Mouse (Mus musculus) lung, postnatal 0 days (tissue): Measurements from ENCODE around the gene Hes7. TPM values are rescaled to one million over a fixed set of nuclear protein-coding genes. Genes with fewer than 3 reads are reported as not detected.

Experiments used
- ATAC-seq: fragments of 200-750 bp; cut with Nextera tagmentation; 2 replicates; pipeline ENCODE4 v1.8.0; 2017; ENCODE audit warnings: moderate library complexity
- DNase-seq: peaks from one replicate; pipeline ENCODE4 v3.0.0-alpha.2; 2016; ENCODE audit warnings: low spot score
- H3K27ac ChIP-seq: fragments of 300-500 bp; sonication (generic); 2 replicates; pipeline ENCODE4 v1.5.1; 2014; ENCODE audit warnings: antibody characterized with exemption, mild to moderate bottlenecking, low read length, mixed read lengths
- H3K27me3 ChIP-seq: fragments of 300-500 bp; sonication (generic); replicated peaks from 2 replicates; pipeline ENCODE4 v1.6.1; 2014; ENCODE audit warnings: low read length, mixed read lengths; ENCODE audit not compliant: insufficient read depth
- H3K36me3 ChIP-seq: fragments of 300-500 bp; sonication (generic); 2 replicates; pipeline ENCODE4 v1.6.1; 2014; ENCODE audit warnings: low read length, mixed read lengths; ENCODE audit not compliant: insufficient read depth
- H3K4me1 ChIP-seq: fragments of 300-500 bp; sonication (generic); 2 replicates; pipeline ENCODE4 v1.6.1; 2014; ENCODE audit warnings: antibody characterized with exemption, low read depth, low read length, mixed read lengths; ENCODE audit not compliant: insufficient read depth
- H3K4me2 ChIP-seq: fragments of 300-500 bp; sonication (generic); replicated peaks from 2 replicates; pipeline ENCODE4 v1.6.1; 2014; ENCODE audit warnings: low read depth, mild to moderate bottlenecking, low read length, moderate library complexity, mixed read lengths
- H3K4me3 ChIP-seq: fragments of 300-500 bp; sonication (generic); 2 replicates; pipeline ENCODE4 v1.5.1; 2014; ENCODE audit warnings: low read depth, low read length
- H3K9ac ChIP-seq: fragments of 300-500 bp; sonication (generic); replicated peaks from 2 replicates; pipeline ENCODE4 v1.6.1; 2014; ENCODE audit warnings: low read depth, mild to moderate bottlenecking
- H3K9me3 ChIP-seq: fragments of 300-500 bp; sonication (generic); 2 replicates; pipeline ENCODE4 v1.6.1; 2016; ENCODE audit warnings: low read length, mixed read lengths
- CTCF ChIP-seq: IDR thresholded peaks from 2 replicates; pipeline ENCODE4 v1.5.1; 2016; ENCODE audit warnings: antibody characterized with exemption, mild to moderate bottlenecking
- EP300 ChIP-seq: IDR thresholded peaks from 2 replicates; pipeline ENCODE4 v1.6.1; 2016; ENCODE audit warnings: antibody characterized with exemption, mild to moderate bottlenecking, control low read depth
- WGBS: fragments of 180-500 bp; shearing (Covaris S2); extraction: QIAGEN DNeasy Blood & Tissue Kit; methylation state at CpG from one replicate; pipeline ENCODE4 v1.1.7; 2014; 5-methylcytosine and 5-hydroxymethylcytosine counted together
- polyA plus RNA-seq: library from polyadenylated mRNA; unstranded; fragments of >200 nt; fragmentation: Nextera tagmentation; extraction: Ambion mirVana; gene quantifications from 2 replicates; pipeline ENCODE4 v1.2.1, GENCODE M21; 2015

Gene Hes7
- polyA plus RNA-seq, 1 experiment from 2014 or later = 0.49 TPM

DNA sequence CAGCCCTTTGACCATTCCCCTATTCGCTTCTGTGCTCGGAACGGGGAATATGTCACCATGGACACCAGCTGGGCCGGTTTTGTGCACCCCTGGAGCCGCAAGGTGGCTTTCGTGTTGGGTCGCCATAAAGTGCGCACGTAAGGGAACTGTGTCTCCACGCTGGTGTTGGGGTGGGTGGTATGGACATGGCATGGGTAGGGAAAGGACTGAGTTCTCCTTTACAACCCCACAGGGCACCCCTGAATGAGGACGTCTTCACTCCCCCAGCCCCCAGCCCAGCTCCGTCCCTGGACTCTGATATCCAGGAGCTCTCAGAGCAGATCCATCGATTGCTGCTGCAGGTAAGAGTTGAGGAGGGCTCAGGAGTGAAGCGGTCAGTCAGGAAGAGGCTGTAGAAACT lies 17.1 kb upstream of the Hes7 start:
- TF ChIP-seq CTCF (no peak), EP300 (no peak)
- Histone ChIP-seq H3K4me1 (peaks cover 11% of the 10 kb centered on the region), H3K9ac (no peak overlapping the region), H3K9me3 (no peaks in the 10 kb centered on the region), H3K4me2 (no peak overlapping the region), H3K4me3 (no peak overlapping the region), H3K36me3 (peaks cover 77% of the 10 kb centered on the region), H3K27me3 (no peaks in the 10 kb centered on the region), H3K27ac (no peak overlapping the region)
- DNase-seq (no peak), ATAC-seq (no peak)
- 95% methylated on average over 14 of the region's 14 CpGs for WGBS

- H3K4me2 ChIP-seq = no peak overlapping the region
- DNase-seq (no peak), ATAC-seq (no peak)
- H3K4me3 ChIP-seq = no peak overlapping the region
- no peaks in the 10 kb centered on the region for H3K9me3 ChIP-seq
- H3K9ac ChIP-seq = no peak overlapping the region
- WGBS = 91% methylated on average over 15 of the region's 15 CpGs
- peaks cover 84% of the 10 kb centered on the region for H3K36me3 ChIP-seq
- TF ChIP-seq EP300 (no peak), CTCF (no peak)
- H3K27me3 ChIP-seq = no peaks in the 10 kb centered on the region
- H3K27ac ChIP-seq = no peak overlapping the region
- peaks cover 7% of the 10 kb centered on the region for H3K4me1 ChIP-seq
Observed at GRCm38 (mm10) chr11:69103531-69104435, 16.4 kb upstream of the Hes7 start.

DNA sequence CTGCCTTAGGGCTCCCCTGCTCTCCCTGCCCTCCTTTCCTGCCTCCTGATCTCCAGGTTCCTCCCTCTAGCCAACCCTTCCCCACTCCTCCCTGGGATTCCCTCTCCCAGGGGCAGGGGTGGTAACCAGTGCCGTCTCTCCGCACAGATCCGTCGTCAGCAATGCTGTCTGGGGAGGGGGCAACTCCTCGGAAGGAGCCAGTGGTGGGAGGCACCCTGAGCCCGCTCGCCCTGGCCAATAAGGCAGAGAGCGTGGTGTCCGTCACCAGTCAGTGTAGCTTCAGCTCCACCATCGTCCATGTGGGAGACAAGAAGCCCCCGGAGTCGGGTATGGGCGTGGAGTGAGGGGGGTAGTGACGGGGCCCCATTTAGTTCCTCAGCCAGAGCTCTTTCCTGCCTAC lies 15.7 kb upstream of the Hes7 start:
- H3K4me3 ChIP-seq = no peak overlapping the region
- H3K9ac ChIP-seq = no peak overlapping the region
- H3K27me3 ChIP-seq = no peaks in the 10 kb centered on the region
- DNase-seq (no peak), ATAC-seq (no peak)
- H3K4me1 ChIP-seq = peaks cover 7% of the 10 kb centered on the region
- peaks cover 91% of the 10 kb centered on the region for H3K36me3 ChIP-seq
- 86% methylated on average over 14 of the region's 14 CpGs for WGBS
- H3K4me2 ChIP-seq = no peak overlapping the region
- H3K9me3 ChIP-seq = no peaks in the 10 kb centered on the region
- no peak for TF ChIP-seq CTCF
- TF ChIP-seq EP300 = no peak
- H3K27ac ChIP-seq = no peak overlapping the region

DNA sequence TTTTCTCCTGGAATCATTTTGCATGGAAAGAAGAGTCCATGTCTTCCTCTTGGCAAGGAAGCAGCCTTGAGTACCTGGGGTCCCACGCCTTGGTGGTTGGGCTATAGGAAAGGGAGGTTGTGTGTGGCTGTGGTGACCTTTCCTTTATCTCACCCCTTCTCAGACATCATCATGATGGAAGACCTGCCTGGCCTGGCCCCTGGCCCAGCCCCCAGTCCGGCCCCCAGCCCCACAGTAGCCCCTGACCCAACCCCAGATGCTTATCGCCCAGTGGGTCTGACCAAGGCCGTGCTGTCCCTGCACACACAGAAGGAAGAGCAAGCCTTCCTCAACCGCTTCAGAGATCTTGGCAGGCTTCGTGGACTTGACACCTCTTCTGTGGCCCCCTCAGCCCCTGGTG lies 15.0 kb upstream of the Hes7 start:
- Histone ChIP-seq H3K9me3 (no peaks in the 10 kb centered on the region), H3K4me3 (no peak overlapping the region), H3K27ac (no peak overlapping the region), H3K4me2 (no peak overlapping the region), H3K27me3 (no peaks in the 10 kb centered on the region), H3K9ac (no peak overlapping the region), H3K36me3 (peaks cover 94% of the 10 kb centered on the region), H3K4me1 (peaks cover 4% of the 10 kb centered on the region)
- no peak for DNase-seq
- no peak for ATAC-seq
- WGBS = 82% methylated on average over 6 of the region's 6 CpGs
- no peak for TF ChIP-seq CTCF
- TF ChIP-seq EP300 = no peak

DNA sequence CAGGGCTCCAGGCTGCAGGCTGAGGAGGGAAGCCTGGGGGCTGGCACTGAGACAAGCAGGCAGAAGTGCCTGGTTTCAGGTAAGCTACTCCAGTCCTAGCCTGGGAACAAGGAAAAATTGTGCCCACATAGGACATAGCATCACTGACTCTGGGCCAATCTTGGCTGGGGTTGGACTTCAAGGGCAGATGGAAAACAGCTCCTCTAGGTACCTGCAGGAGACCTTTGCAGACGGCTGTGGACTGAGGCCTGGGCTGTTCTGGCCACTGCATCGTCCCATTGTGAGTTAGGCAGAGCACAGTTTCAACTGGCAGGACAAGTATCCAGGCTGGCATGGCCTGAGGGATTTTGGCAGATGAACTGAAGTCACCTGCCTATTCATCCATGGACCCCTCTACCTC lies 14.4 kb upstream of the Hes7 start:
- no peak for ATAC-seq
- Histone ChIP-seq H3K9ac (no peak overlapping the region), H3K27me3 (no peaks in the 10 kb centered on the region), H3K27ac (no peak overlapping the region), H3K4me3 (no peak overlapping the region), H3K4me2 (no peak overlapping the region), H3K36me3 (peaks cover 89% of the 10 kb centered on the region), H3K4me1 (no peaks in the 10 kb centered on the region), H3K9me3 (no peaks in the 10 kb centered on the region)
- no peak for TF ChIP-seq CTCF
- TF ChIP-seq EP300 = no peak
- WGBS = 91% methylated on average over 2 of the region's 2 CpGs
- DNase-seq = no peak

GRCm38 (mm10) chr11:69106299-69106698 lies 13.9 kb upstream of the Hes7 start:
- H3K36me3 ChIP-seq = peaks cover 84% of the 10 kb centered on the region
- 91% methylated on average over 11 of the region's 11 CpGs for WGBS
- DNase-seq (no peak), ATAC-seq (no peak)
- no peak overlapping the region for H3K4me2 ChIP-seq
- no peak overlapping the region for H3K27ac ChIP-seq
- H3K4me1 ChIP-seq = no peaks in the 10 kb centered on the region
- no peak for TF ChIP-seq CTCF
- TF ChIP-seq EP300 = no peak
- no peak overlapping the region for H3K4me3 ChIP-seq
- H3K9ac ChIP-seq = no peak overlapping the region
- no peaks in the 10 kb centered on the region for H3K27me3 ChIP-seq
- H3K9me3 ChIP-seq = no peaks in the 10 kb centered on the region
